Mouse (Mus musculus) lung, postnatal 36 days (tissue): ENCODE measurements around the gene Mapkapk2.
A peak's percentile ranks its signal among the peaks of the same experiment; 100 is the strongest.

ENCODE experiments used
- DNase-seq: peaks from one replicate; pipeline ENCODE4 v3.0.0; 2022; ENCODE audit warnings: mixed read lengths

Gene Mapkapk2

DNA sequence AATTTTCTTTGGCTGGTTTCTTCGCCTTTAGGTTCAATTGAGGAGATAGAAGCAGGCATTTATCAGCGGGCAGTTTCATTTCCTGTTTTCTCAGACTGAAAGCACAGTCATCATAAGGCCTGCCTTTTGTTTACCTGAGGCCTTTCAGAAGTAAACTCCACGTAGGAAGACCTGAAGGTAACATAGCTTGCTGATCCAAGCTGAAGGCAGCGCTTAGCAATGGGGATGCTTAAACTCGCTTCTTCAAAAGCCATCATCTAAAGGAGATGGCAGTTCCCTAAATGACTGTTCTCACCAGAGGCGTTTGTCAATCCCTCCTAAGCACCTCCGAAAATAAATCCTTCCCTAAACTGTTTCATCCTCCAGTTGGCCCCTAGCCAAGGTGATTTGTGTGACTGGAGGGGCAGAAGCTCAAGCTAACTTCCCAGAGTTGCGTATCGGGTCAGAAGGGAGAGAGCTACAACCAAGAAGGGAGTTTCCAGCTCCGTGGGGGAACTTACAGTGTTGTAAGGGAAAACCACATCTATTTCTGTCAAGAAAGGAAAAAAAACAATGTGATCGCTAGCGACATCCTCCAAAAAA, 13.0 kb upstream of the Mapkapk2 start:
- DNase-seq, result peak; percentile 64

DNA sequence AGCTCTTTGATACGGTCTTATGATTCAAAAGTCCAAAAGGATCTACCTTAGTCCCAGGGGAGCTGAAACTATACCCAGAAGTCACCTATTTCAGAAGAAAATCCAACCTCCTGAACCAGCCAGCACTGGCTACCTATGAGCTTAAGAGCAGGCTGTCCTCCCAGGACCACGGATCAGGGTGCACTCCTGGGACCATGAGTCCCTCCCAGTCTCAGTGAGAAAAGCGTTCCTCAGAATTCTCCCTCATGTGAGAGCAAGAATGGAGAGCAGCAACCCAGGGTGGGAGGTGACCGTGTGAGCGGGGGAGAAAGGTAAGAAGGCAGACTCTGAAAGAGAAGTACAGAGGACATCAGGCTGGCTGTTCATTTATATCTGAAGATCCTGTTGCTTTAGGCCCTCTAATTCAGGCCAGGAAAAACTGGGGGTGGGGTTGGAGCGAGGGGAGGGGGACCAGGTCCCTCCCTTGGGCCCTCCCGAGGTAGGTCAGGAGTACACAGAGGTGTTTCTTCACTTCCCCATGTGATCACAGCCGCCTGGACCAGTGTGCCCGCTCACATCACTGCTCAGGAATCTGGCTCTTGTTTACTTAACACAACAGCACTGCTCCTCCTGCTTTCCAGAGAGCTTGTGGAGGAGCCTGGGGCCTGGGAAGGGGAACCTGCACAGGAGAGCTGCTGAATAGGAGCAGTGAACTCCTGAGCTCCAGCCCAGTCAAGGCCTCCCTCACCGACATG, 10.1 kb upstream of the Mapkapk2 start:
- DNase-seq, result peak; percentile 87

DNA sequence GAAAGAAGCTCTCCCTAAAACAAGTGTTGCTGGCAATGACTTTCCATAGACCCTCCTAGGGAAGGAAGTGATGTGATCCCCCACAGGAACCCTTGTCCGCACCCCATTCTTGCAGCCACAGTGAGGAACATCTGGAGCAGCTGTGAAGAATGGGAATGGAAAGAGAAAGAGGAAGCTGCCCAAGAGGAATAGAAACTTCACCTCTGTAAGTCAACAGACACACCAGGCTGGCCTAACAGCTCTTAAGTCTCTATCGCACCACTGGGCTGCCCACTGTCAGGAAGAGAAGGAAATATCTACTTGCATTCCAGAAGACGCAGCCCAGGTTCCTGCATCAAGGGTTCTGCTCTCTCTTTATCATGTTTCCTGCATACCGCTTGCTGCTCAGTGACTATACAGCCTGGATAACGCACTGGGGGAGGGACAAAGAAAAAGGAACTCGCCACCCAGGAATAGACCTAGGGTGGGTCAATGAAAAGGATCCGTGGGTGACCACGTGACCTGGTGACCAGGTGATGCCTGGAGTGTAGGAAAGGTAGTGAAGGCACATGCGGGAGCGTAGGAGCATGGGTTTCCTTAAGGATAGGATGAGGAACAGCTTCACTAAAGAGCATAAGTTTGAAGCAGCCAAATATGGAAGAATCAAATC, 6.3 kb upstream of the Mapkapk2 start:
- peak; percentile 44 for DNase-seq

DNA sequence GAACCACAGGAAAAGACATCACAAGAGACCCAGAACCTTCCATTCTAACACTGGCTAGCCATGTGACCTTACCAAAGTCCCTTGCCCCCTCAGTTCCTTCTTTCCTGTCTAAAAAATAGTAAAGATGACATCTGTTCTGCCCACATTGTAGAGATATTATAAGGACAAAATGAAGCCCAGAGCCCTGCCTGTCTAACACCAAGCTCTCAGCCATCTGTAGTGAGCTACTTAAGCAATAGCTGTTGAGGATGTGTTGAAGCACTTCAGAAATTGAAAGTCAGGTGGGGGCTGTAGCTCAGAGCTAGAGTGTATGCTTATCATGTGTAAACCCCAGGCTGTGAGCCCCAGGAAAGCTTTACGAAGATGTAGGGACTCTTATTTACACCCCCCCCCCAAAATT, 3.2 kb upstream of the Mapkapk2 start:
- peak; percentile 43 for DNase-seq

DNA sequence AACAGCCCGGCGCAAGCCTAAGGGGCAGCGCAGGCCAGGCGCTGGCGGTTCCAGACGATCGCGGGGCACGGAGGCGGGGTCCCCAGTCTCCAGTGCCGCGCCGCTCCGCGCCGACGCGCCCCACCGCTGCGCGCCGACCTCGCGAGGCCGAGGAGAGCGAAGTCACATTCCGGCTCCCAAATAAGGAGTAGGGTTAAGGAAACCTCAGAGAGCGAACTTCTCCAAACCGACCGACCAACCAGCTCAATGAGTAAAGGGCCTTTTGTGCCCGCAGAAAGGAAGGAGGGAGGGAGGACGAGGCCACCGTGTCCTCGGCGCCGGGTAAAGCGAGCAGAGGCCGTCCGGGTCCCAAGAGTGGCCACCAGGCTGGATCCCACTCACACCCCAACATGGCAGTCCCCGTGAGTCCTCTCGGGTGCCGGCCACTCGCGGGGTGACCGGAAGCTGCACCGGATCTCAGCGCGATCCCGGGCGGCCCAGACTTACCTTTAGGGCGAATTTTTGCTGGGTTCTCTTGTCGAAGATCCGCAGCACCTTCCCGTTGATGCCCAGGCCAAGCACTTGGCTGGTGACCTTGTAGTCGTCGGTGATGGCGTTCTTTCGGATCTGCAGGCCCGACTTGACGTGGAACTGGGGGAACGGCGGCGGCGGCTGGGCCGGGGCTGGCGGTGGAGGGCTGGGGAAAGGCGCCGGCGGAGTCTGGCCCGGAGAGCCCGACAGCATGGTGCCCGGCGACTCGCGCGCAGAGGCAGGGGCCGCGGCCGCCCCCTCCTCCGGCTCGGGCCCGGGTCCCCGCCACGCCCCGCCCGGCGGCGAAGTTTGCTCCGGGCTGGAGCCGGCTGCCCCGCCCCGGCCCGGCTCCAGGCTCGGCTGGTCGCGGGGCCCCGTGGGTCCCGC, 575 bp downstream of the Mapkapk2 start:
- peak; percentile 81 for DNase-seq

DNA sequence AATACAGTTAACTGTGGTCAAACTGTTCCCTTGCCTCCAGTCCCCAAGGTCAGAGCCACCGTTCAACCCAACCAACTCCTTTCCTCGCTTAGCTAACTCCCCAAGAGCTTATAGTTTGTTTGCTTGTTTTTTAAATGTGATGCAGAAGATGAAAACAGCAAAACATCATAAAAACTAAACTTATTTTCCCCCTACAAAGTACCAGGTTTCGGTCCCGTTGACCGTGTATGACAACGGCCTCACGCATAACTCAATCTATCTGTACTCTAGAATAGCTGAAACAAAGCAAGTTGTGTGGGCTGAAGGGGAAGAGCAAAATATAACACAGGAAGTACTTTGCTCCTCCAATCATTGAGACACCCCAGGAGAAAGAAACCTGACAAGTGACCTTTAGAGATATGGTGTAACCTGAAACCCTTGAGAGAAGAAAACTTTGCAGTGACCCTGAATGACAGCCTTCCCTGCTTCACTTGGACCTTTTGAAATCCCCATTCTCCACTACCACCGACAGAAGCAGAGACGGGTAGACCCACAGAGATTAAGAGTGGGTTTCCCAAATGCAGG, 1.4 kb downstream of the Mapkapk2 start:
- DNase-seq, result peak; percentile 39

DNA sequence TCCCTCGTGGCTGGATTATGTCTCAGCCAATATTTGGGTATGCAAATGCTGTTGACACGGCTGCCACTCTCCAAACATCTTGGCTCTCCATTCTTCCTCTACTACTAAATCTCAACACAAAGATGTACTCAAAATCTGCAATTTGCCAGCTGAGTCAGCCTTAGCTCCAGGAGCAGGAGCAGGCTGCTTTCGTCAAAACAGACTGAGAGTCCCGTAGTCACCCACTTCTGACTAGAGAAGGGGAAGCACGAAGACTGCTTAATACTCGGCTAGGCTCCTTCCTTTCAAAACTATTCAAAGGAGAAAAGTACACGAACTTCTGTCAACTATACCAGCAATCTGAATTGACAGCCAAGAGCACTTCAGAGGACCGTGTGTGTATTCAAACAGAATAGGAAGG, 2.1 kb downstream of the Mapkapk2 start:
- peak; percentile 74 for DNase-seq

DNA sequence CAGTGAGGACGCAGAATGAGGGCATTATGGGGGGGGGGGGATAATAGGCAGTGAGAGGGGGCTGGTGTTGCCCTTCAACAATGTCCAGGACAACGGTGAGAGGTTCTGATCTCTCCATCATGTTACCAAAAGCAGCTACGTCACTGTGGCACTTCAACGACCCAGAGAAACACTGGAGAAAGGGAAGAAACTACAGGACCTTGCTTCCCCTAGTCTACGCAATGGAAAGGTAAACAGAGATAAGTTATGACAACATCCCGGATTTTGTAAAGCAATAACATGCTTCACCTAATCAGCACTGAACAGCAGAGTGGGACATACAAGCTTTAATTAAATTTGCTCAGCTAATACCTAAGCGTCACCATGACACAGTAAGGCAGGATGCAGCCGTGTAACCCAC, 3.7 kb downstream of the Mapkapk2 start:
- peak; percentile 32 for DNase-seq

DNA sequence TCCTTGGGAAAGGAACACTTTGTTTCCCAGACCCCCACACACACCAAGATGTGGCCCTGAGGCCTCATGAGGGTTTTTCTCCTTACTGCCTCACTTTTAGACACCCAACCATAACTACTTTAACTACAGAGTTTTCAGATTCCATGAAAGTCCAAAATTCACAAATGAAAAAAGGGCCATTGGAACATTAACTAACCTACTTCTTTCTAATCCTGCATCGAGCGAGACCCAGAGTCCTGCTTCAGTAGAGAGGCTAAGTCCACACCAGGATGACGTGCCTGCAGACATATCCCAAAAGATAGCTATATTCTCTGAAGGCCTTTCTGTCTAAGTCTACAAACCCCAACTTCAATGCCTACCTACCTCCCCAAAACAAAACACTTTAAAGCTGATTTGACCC, 4.8 kb downstream of the Mapkapk2 start:
- no peak for DNase-seq

DNA sequence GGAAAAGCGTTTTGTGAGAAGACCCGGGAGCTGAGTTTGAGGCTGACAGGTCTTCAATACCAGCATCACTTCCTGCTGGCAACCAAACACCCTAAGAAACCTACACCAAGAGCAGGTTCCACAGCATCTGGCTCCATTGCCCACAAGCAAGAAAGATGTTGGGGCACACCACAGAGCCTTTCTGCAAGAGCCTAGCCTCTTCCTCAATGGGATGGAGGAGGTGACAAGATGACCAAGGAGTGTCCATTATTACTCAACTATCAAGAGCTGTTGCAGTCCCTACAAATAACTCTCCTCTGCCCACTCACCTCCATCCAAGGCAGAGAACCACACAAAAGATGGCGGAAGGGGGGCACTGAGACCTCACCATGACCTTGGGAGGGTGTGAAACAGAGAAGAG, 5.5 kb downstream of the Mapkapk2 start:
- peak; percentile 22 for DNase-seq

DNA sequence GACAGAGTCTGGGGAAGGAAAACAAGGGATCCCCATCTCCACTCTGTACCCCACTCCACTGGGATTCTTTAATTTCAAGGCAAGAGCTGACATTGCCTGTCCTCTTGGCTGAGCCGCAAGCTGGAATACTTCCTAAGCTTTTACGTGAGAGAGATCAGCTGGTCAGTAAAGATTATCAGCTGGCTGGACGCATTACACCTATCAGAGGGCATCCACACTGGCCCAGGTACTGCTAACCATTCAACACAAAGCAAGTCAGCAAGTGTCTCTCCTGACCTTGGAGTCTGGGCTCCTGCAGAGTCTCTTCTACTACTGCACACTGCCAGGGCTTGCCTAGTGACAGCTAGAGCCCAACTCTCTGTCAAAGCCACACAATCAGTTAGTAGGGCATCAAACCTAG, 6.1 kb downstream of the Mapkapk2 start:
- no peak for DNase-seq

DNA sequence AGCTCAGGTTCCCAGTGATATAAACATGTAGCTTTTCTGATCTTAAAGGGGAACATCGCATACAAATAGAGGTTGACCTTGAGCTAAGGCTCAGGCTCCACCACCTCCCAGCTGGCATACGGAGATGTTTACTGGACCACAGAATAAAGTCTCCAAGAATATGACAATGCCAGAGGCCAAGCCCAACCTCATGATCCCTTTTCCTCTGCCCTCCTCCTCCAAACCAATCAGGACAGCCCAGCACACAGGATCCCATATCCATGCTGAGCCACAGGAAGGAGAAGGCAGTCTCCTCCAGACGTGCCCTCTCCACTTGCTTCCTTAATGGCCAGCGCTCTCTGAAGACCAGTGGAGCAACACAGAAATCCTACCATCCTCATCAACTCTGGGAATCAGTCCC, 6.7 kb downstream of the Mapkapk2 start:
- peak; percentile 31 for DNase-seq

DNA sequence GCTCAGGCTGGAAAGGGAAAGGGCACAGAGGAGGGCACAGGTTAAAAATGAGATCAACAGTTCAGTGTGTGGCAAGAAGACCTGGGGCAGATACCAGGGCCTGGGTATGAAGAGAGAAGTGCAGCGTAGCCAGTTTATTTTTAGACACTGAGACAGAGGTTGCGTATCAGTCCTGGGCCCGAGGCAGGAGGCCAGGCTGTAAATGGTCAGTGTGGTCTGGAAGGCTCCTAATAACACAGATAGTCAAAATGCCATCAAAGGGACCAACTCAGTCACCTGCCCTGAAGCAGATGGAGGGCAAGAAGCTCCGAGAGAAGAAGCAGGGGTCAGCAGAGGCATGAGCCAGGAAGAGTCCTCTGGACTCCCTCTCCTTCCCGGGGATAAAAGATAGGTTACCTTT, 7.4 kb downstream of the Mapkapk2 start:
- DNase-seq, result peak; percentile 46

DNA sequence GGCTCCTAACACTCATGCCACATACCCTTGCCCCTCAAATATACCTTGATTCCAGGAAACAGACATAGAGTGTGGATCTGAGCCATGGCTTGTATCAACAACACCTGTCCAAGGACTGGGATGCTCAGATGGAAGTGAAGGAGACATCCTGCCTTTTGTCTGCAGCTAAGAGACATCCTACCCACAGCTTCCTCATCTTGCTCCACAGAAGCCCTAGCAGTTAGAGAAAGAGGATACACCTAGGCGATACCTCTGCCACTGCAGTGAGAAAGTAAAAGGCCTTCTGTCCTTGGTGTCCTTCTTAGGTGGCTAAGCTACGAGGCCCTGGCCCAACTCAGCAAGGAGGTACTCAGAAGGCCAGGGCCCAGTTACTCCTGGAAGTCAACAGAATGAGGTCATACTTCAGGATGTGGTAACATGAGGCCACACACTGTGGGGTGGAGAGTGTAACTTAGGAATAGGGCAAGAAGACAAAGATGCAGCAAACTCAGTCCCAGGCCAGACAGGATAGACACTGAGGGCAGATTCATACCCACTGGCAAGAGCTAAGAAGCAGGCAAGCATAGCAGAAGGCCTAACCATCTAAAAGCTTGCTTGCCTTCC, 8.0 kb downstream of the Mapkapk2 start:
- peak; percentile 73 for DNase-seq

DNA sequence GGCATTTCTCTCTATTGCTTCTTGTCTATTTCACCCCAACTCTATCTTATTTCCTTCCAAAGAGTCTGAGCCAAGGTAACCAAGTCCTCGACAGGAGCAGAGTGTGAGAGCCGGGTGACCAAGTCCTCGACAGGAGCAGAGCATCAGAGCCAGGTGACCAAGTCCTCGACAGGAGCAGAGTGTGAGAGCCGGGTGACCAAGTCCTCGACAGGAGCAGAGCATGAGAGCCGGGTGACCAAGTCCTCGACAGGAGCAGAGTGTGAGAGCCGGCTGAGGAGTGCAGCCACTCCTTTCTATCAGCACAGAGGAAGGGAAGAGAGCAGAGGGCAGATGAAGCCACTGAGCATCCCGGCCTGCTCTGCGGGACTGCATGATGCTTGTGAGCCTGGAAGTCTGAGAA, 9.1 kb downstream of the Mapkapk2 start:
- DNase-seq, result peak; percentile 63

DNA sequence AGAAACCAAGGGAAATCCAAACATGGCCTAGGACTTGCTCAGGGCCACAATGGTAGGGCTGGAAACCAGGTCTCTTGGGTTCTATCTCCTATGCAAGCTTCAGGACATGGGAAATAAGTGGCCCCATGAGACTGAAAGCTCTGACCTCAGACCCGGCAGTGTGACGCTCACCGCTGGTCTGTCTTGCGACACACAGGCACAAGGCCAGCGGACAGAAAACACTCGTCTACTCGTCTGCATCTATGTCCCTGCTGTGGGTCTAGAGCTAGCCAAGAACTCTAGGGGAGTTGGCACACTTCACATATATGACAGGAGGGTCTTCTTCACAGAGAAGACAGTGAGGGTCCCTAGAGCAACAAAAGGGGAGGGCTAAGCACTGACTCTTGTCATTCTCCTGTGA, 10.7 kb downstream of the Mapkapk2 start:
- peak; percentile 83 for DNase-seq

DNA sequence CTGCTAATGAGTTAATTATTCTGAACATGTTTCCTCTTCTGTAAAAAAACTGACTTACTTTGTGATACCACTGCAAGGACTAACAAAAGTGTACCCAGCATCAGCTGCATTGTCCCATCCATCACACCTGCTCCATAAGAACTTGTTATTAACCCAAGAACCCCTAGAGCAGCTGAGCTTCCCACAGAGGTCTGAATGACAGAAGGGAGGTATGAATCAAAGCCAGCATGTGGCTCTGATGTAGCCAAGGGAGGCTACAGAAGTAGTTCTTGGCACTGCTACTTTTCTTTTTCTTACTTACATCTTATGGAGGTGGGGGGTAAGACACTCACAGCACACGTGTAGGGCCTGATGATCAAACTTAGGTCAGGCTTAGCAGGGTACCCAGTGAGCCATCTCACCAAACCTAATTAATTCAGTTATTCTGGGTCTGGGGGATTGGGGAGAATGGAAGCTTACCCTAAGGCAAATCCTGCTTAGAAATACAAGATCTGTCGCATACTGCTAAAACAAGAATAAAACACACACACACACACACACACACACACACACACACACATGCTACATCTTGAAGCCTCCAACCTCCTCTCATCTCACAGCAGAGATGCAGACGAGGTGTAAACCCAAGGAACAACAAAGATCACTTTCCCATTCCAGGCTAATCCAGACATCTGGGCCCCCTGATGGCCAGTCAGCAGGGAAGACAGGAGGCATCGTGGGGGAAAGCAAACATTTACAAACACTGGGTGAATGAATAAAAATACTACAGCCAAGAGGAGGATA, 11.5 kb downstream of the Mapkapk2 start:
- DNase-seq, result no peak

DNA sequence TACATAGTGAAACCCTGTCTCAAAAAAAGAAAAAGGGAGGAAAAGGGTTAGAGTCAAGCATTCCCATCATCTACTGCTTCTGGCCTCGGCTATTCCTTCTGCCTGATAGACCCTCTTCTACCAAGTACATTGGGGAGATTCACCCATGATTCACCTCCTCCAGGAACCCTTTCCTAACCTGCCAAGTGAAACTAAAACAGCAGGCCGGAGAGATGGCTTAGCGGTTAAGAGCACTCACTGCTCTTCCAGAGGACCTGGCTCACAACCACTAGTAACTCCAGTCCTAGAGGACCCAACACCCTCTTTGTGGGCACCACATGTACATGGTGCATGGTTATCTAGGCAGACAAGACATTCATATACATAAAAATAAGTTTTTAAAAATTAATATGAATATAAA, 12.4 kb downstream of the Mapkapk2 start:
- DNase-seq, result no peak

DNA sequence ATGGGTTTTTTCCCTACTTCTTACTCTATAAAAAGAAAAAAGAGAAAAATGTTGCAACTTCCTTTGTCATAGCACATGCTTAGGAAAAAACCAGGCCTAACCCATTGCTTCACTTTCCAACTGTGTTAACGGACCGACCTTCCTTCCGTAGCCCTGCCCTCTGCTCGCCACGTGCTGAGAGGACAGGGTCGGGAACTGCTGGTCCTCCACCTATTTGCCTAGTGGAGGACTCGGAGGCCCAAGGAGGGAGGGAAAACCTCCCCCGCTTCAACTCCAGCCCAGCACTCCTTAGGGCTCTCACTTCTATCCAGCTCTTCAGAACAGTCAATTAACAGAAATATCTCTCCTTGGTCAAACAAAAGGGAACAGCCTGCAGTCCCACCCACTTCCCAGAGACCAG, 13.3 kb downstream of the Mapkapk2 start:
- peak; percentile 80 for DNase-seq

DNA sequence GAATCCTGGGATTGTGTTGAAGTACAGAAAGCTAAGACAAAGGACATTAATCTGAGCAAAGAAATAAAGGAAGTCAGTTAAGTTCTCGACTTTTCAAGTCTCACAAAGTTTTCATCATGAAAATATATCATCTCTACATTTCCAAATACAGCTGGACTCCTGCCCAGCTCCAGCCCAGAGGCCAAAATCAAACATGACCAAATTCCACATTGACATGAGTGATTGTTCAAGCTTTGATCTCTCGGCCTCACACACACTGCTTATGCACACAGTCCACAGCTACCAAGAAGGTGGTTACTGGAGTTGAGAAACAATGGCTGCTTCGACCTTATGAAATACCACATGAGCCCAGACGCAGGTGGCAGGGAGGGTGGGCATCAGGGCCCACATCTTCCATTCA, 14.0 kb downstream of the Mapkapk2 start:
- peak; percentile 61 for DNase-seq

DNA sequence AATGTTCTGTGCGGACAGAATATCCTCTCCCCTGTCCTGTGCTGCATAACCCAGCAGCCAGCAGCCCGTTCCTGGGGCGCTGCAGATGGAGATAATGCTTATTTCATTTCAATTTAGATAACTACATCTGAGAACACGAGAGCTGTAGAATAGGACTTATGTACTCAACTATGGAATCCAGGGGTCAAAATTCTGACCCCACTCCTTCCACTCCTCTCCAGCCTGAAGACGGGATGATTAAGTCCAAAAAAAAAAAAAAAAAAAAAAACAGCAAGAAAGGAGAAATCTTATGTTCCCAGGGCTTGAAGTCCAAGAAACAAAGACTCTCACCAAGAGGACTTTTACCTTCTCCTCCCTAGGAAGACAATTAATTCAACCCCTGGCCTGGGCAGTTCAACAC, 14.5 kb downstream of the Mapkapk2 start:
- DNase-seq, result no peak

DNA sequence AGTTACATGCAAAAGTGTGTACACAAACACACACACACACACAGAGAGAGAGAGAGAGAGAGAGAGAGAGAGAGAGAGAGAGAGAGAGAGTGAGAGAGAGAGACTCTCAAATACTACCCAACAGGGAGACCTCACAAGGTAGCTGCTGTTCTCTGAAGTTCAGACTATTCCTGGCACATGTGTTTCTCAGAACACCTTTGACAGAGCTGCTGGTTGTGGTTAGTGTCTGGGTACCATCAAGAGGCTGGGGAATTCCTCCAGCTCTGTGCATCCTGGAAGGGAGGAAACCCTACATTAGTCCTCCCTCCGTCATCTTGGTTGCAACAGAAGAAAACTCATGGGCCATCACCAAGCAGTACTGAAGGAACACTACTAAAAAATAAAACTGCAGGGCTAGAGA, 16.9 kb downstream of the Mapkapk2 start:
- no peak for DNase-seq
